Mouse (Mus musculus) hindbrain, embryonic 16.5 days (tissue): ENCODE measurements around the gene Bbof1. TPM values are rescaled to one million over a fixed set of nuclear protein-coding genes. Genes with fewer than 3 reads are reported as not detected.

Source experiments
- ATAC-seq: fragments of 200-750 bp; cut with Nextera tagmentation; 2 replicates; pipeline ENCODE4 v1.8.0; 2017; ENCODE audit warnings: moderate TSS enrichment, moderate library complexity
- H3K27ac ChIP-seq: fragments of 300-500 bp; sonication (generic); 2 replicates; pipeline ENCODE4 v1.5.1; 2014; ENCODE audit warnings: low read depth, mild to moderate bottlenecking, control low read depth, low read length, moderate library complexity
- H3K27me3 ChIP-seq: fragments of 300-500 bp; sonication (generic); replicated peaks from 2 replicates; pipeline ENCODE4 v1.6.1; 2014; ENCODE audit warnings: low read length; ENCODE audit not compliant: control insufficient read depth, insufficient read depth
- H3K36me3 ChIP-seq: fragments of 300-500 bp; sonication (generic); 2 replicates; pipeline ENCODE4 v1.6.1; 2014; ENCODE audit warnings: mild to moderate bottlenecking, low read length, moderate library complexity, mixed read lengths; ENCODE audit not compliant: control insufficient read depth, insufficient read depth
- H3K4me1 ChIP-seq: fragments of 300-500 bp; sonication (generic); 2 replicates; pipeline ENCODE4 v1.6.1; 2014; ENCODE audit warnings: low read depth, low read length; ENCODE audit not compliant: control insufficient read depth, insufficient read depth
- H3K4me2 ChIP-seq: fragments of 300-500 bp; sonication (generic); 2 replicates; pipeline ENCODE4 v1.6.1; 2014; ENCODE audit warnings: mild to moderate bottlenecking, low read length, control low read depth, moderate library complexity
- H3K4me3 ChIP-seq: fragments of 300-500 bp; sonication (generic); 2 replicates; pipeline ENCODE4 v1.5.1; 2014; ENCODE audit warnings: mild to moderate bottlenecking, low read length, control low read depth, moderate library complexity
- H3K9ac ChIP-seq: fragments of 300-500 bp; sonication (generic); 2 replicates; pipeline ENCODE4 v1.6.1; 2014; ENCODE audit warnings: low read depth, mild to moderate bottlenecking, control low read depth, low read length, moderate library complexity
- H3K9me3 ChIP-seq: fragments of 300-500 bp; sonication (generic); 2 replicates; pipeline ENCODE4 v1.6.1; 2014; ENCODE audit warnings: mild to moderate bottlenecking, low read length, moderate library complexity; ENCODE audit not compliant: control insufficient read depth
- WGBS: fragments of 180-500 bp; shearing (Covaris S2); extraction: QIAGEN DNeasy Blood & Tissue Kit; methylation state at CpG from one replicate; pipeline ENCODE4 v1.1.7; 2014; 5-methylcytosine and 5-hydroxymethylcytosine counted together
- polyA plus RNA-seq: library from polyadenylated mRNA; unstranded; fragments of >200 nt; fragmentation: Nextera tagmentation; extraction: Ambion mirVana; gene quantifications from 2 replicates; pipeline ENCODE4 v1.2.1, GENCODE M21; 2015

The Bbof1 gene
- polyA plus RNA-seq, 1 experiment from 2014 or later = 3.5 TPM

- ATAC-seq = no peak
- no peak overlapping the region for H3K4me3 ChIP-seq
- WGBS = 94% methylated on average over 7 of the region's 7 CpGs
Measured at GRCm38 (mm10) chr12:84478937-84479336, 70.1 kb downstream of the Bbof1 start.

GRCm38 (mm10) chr12:84481251-84481650 is 72.4 kb downstream of the Bbof1 start:
- 67% methylated on average over 2 of the region's 2 CpGs for WGBS
- Histone ChIP-seq H3K4me3 (no peak overlapping the region), H3K9me3 (no peaks in the 10 kb centered on the region), H3K27ac (no peak overlapping the region), H3K36me3 (peaks cover 3% of the 10 kb centered on the region; the same call in 1 of the 2 replicates), H3K4me1 (no peaks in the 10 kb centered on the region), H3K9ac (no peak overlapping the region), H3K27me3 (no peaks in the 10 kb centered on the region), H3K4me2 (no peak overlapping the region)
- ATAC-seq = no peak

More at GRCm38 (mm10) chr12:84478937-84479336, 70.1 kb downstream of the Bbof1 start:
- Histone ChIP-seq H3K4me2 (no peak overlapping the region), H3K36me3 (peaks cover 6% of the 10 kb centered on the region; the same call in 1 of the 2 replicates), H3K9ac (no peak overlapping the region), H3K27me3 (no peaks in the 10 kb centered on the region), H3K27ac (no peak overlapping the region), H3K4me1 (no peaks in the 10 kb centered on the region), H3K9me3 (no peaks in the 10 kb centered on the region)

- Histone ChIP-seq H3K9me3 (no peaks in the 10 kb centered on the region), H3K4me2 (no peak overlapping the region), H3K27ac (no peak overlapping the region), H3K36me3 (peaks cover 3% of the 10 kb centered on the region; the same call in 1 of the 2 replicates), H3K4me3 (no peak overlapping the region), H3K27me3 (no peaks in the 10 kb centered on the region), H3K9ac (no peak overlapping the region), H3K4me1 (peaks cover 9% of the 10 kb centered on the region)
- no peak for ATAC-seq
- 91% methylated on average over 14 of the region's 14 CpGs for WGBS
Measured at GRCm38 (mm10) chr12:84482778-84483585, 74.1 kb downstream of the Bbof1 start.

- Histone ChIP-seq H3K9me3 (no peaks in the 10 kb centered on the region), H3K4me1 (peaks cover 9% of the 10 kb centered on the region), H3K27ac (no peak overlapping the region), H3K36me3 (no peaks in the 10 kb centered on the region), H3K4me3 (no peak overlapping the region), H3K4me2 (no peak overlapping the region; the same call in 1 of the 2 replicates), H3K27me3 (no peaks in the 10 kb centered on the region; the same call in 1 of the 2 replicates), H3K9ac (no peak overlapping the region)
- WGBS = 21% methylated on average over 8 of the region's 8 CpGs
- peak; percentile 60 for ATAC-seq
Measured at GRCm38 (mm10) chr12:84487324-84488056, 78.6 kb downstream of the Bbof1 start.

Other genes starting within 250 kb of the Bbof1 start
- gene Elmsan1, start 190.2 kb upstream of the Bbof1 start, polyA plus RNA-seq = 3.1 and 4.3 TPM in 2 replicates
- gene Ptgr2, start 123.8 kb upstream of the Bbof1 start, polyA plus RNA-seq = 17.7 and 18.8 TPM in 2 replicates
- 61.2 and 64.3 TPM in 2 replicates for gene Zfp410, start 92.2 kb upstream of the Bbof1 start, polyA plus RNA-seq
- gene Coq6, start 47.4 kb upstream of the Bbof1 start, polyA plus RNA-seq = 45.4 and 48.2 TPM in 2 replicates
- gene Fam161b, start 47.2 kb upstream of the Bbof1 start, polyA plus RNA-seq = 17.5 and 19.2 TPM in 2 replicates
- 11.9 and 14.6 TPM in 2 replicates for gene Entpd5, start within 50 bp of the Bbof1 start, polyA plus RNA-seq
- 21.3 and 23.5 TPM in 2 replicates for gene Rnf113a2, start 8.1 kb downstream of the Bbof1 start, polyA plus RNA-seq
- gene Aldh6a1, start 41.9 kb downstream of the Bbof1 start, polyA plus RNA-seq = 41.3 and 41.8 TPM in 2 replicates
- gene Lin52, start 42.4 kb downstream of the Bbof1 start, polyA plus RNA-seq = 31.9 and 32.4 TPM in 2 replicates
- gene Vsx2, start 160.7 kb downstream of the Bbof1 start, polyA plus RNA-seq = 3.0 and 3.7 TPM in 2 replicates
- gene Abcd4, start 208.3 kb downstream of the Bbof1 start, polyA plus RNA-seq = 13.6 and 14.5 TPM in 2 replicates
- 0.11 TPM in 1 of 2 replicates, not detected in the other for gene Vrtn, start 231.9 kb downstream of the Bbof1 start, polyA plus RNA-seq